Mouse (Mus musculus): ENCODE results near the gene Rps6kl1. TPM values are rescaled to one million over a fixed set of nuclear protein-coding genes. Genes with fewer than 3 reads are reported as not detected.

The Rps6kl1 gene
- polyA plus RNA-seq, 2 experiments = 0.31 to 0.57 TPM

DNA sequence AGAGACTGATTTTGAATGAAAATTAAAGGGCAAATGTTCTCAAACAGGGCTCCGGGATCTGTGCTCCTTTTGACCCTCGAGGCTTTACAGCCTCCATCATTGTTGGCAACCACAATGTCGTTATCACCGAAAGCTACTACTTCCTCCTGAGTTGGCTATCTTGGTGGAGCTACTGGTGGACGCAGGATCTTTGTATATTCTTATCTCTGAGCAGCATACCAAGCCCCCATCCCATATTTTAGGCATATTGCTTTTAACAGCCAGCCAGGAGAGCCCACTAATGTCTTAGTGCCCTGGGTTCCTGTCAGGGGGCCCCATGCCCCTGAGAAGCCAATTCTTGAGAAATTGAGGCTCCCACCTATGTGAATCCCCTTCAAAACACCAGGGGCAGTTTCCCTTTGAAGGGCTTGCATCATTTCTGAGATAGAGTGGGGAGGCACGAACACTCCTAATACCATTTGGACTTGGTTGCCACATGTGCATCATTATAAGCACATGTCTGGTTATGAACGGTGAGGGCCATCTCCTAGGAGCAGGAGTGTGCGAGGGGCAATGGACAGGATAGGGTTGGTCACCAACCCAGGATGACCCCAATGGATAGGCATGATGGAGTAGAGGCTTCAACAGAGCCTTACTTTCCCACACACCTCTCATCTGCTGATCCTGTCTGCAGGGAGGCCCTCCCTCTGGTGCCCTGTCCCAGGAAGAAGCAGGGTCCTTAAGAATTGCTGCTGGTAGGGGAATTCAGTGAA, 16.8 kb downstream of the Rps6kl1 start:
- peaks cover 51% of the 10 kb centered on the region for H3K36me3 ChIP-seq (replicated peaks; ENCODE audit: control insufficient read depth, insufficient read depth, low read depth)
- no peaks in the 10 kb centered on the region for H3K9me3 ChIP-seq (ENCODE audit: control insufficient read depth, low read length)
- no peak overlapping the region for H3K4me3 ChIP-seq (ENCODE audit: insufficient read depth in 1 of 2, low read depth in 2 of 2, low read length in 2 of 2)
- H3K4me1 ChIP-seq (replicated peaks; ENCODE audit: control insufficient read depth in 2 of 2, insufficient read depth in 2 of 2, low read length in 1 of 2) = no peaks in the 10 kb centered on the region
- H3K9ac ChIP-seq (replicated peaks) = no peak overlapping the region
- no peak for DNase-seq (ENCODE audit: low read depth in 3 of 3, low spot score in 3 of 3)
- 0 out of 2 replicates have a peak, but pooled peaks cover 2% of the 10 kb centered on the region for H3K27me3 ChIP-seq (ENCODE audit: control insufficient read depth, insufficient read depth, low read length)
- no peak for ATAC-seq (ENCODE audit: insufficient read depth)
- WGBS (ENCODE audit: insufficient replicate concordance) = 27% methylated on average over 8 of the region's 8 CpGs
- H3K27ac ChIP-seq = no peak overlapping the region
- TF ChIP-seq EP300 (IDR thresholded peaks at IDR 0.05; ENCODE audit: low read depth) (no peak), CTCF (IDR thresholded peaks at IDR 0.05; ENCODE audit: low read depth) (no peak)
- no peak overlapping the region for H3K4me2 ChIP-seq (ENCODE audit: low read depth)

DNA sequence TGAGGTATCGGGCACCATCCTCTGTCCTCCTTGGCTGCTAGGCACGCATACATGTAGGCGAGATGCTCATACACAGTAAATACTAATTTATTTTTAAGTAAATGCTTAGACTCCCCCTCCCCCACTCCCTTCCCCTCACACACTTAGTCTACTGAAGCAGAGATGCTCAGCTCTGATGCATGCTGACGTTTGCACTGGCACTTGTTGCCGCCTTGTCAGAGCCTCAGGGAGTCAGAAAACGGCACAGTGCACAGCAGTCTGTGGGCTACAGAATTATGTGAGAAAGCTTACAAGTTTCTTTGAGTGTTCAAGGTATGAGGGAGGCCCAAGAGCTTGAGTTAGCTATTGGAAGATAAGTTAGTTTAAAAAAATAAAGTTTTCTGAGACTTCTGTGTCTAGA, 19.7 kb downstream of the Rps6kl1 start:
- no peaks in the 10 kb centered on the region for H3K9me3 ChIP-seq (ENCODE audit: control insufficient read depth, low read length)
- 79% methylated on average over 6 of the region's 6 CpGs for WGBS (ENCODE audit: insufficient replicate concordance)
- no peak for ATAC-seq (ENCODE audit: insufficient read depth)
- no peak overlapping the region for H3K4me3 ChIP-seq (ENCODE audit: insufficient read depth in 1 of 2, low read depth in 2 of 2, low read length in 2 of 2)
- H3K4me2 ChIP-seq (ENCODE audit: low read depth) = no peak overlapping the region
- H3K4me1 ChIP-seq (replicated peaks; ENCODE audit: control insufficient read depth in 2 of 2, insufficient read depth in 2 of 2, low read length in 1 of 2) = no peaks in the 10 kb centered on the region; a peak in 1 of 4 replicates
- H3K36me3 ChIP-seq (replicated peaks; ENCODE audit: control insufficient read depth, insufficient read depth, low read depth) = peaks cover 77% of the 10 kb centered on the region
- H3K9ac ChIP-seq (replicated peaks) = no peak overlapping the region
- TF ChIP-seq CTCF (IDR thresholded peaks at IDR 0.05; ENCODE audit: low read depth) (no peak), EP300 (IDR thresholded peaks at IDR 0.05; ENCODE audit: low read depth) (no peak)
- DNase-seq (ENCODE audit: low read depth in 3 of 3, low spot score in 3 of 3) = no peak
- H3K27me3 ChIP-seq (ENCODE audit: control insufficient read depth, insufficient read depth, low read length) = no peaks in the 10 kb centered on the region
- no peak overlapping the region for H3K27ac ChIP-seq

DNA sequence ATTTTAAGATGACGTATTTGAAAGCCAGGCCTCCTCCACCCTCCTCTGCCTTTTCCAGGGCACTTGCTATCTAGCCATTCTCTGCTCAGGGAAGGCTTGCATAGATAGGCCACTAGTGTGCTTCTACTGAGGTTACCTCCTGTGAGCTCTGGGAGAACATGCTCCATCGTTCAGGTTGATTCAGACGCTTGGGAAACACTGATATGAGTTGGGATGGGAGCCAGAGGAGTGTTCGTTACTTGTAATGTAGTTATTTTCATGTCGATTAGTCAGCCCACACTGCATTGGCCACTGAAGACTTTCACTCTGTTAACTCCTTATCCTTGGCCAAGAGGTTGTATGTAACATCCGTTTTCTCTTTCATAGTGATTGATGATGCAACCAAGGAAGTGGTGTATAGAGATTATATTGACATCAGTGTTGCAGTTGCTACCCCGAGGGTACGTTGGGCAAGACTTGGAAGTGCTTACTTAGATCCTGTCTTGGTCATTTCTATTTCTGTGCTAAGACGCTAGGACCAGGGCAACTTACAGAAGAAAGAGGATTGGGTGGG, 21.6 kb downstream of the Rps6kl1 start:
- 84% methylated on average over 9 of the region's 9 CpGs for WGBS (ENCODE audit: insufficient replicate concordance)
- Histone ChIP-seq H3K4me3 (ENCODE audit: insufficient read depth in 1 of 2, low read depth in 2 of 2, low read length in 2 of 2) (no peak overlapping the region), H3K27ac (no peak overlapping the region), H3K4me1 (replicated peaks; ENCODE audit: control insufficient read depth in 2 of 2, insufficient read depth in 2 of 2, low read length in 1 of 2) (no peaks in the 10 kb centered on the region; a peak in 1 of 4 replicates), H3K4me2 (ENCODE audit: low read depth) (no peak overlapping the region), H3K36me3 (replicated peaks; ENCODE audit: control insufficient read depth, insufficient read depth, low read depth) (peaks cover 82% of the 10 kb centered on the region), H3K9ac (replicated peaks) (no peak overlapping the region), H3K27me3 (ENCODE audit: control insufficient read depth, insufficient read depth, low read length) (no peaks in the 10 kb centered on the region), H3K9me3 (ENCODE audit: control insufficient read depth, low read length) (no peaks in the 10 kb centered on the region)
- DNase-seq (ENCODE audit: low read depth in 3 of 3, low spot score in 3 of 3) = no peak
- TF ChIP-seq CTCF (IDR thresholded peaks at IDR 0.05; ENCODE audit: low read depth) (no peak), EP300 (IDR thresholded peaks at IDR 0.05; ENCODE audit: low read depth) (no peak)
- ATAC-seq (ENCODE audit: insufficient read depth) = no peak

DNA sequence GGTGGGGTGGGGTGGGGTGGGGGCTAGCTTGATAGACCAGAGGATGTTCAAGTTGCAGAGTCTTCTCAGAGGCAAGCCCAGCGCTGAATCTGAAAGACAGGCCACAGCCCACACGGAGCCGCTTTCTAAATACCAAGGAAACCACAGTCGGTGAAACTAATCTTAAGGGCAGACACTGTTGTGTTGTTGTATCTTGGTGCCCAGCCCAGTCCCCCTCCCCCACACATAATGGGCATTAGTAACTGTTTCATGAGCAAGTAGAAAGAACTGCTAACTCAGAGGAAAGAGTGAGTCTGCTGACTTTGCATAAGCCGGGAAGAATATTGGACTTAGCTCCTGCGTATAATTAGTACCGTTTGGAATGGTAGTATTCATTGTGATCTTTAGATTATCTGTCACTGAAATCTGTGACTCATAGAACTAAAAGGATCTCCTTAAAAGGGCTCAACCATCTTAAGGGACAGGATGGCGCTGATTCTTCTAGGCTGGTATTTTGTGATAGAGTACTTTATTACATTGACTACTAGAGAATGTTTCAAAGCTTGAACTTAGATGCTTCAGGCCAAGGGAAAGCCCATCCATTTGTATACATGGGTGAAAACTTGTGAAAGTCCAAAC, 24.0 kb downstream of the Rps6kl1 start:
- no peak for TF ChIP-seq CTCF (IDR thresholded peaks at IDR 0.05; ENCODE audit: low read depth)
- no peak overlapping the region for H3K9ac ChIP-seq (replicated peaks)
- WGBS (ENCODE audit: insufficient replicate concordance) = 69% methylated on average over 8 of the region's 8 CpGs
- ATAC-seq (ENCODE audit: insufficient read depth) = no peak
- H3K36me3 ChIP-seq (replicated peaks; ENCODE audit: control insufficient read depth, insufficient read depth, low read depth) = peaks cover 88% of the 10 kb centered on the region
- no peaks in the 10 kb centered on the region; a peak in 1 of 4 replicates for H3K4me1 ChIP-seq (replicated peaks; ENCODE audit: control insufficient read depth in 2 of 2, insufficient read depth in 2 of 2, low read length in 1 of 2)
- no peak overlapping the region for H3K4me2 ChIP-seq (ENCODE audit: low read depth)
- H3K27me3 ChIP-seq (ENCODE audit: control insufficient read depth, insufficient read depth, low read length) = no peaks in the 10 kb centered on the region
- H3K9me3 ChIP-seq (ENCODE audit: control insufficient read depth, low read length) = no peaks in the 10 kb centered on the region
- no peak overlapping the region for H3K27ac ChIP-seq
- H3K4me3 ChIP-seq (ENCODE audit: insufficient read depth in 1 of 2, low read depth in 2 of 2, low read length in 2 of 2) = no peak overlapping the region
- no peak for DNase-seq (ENCODE audit: low read depth in 3 of 3, low spot score in 3 of 3)

DNA sequence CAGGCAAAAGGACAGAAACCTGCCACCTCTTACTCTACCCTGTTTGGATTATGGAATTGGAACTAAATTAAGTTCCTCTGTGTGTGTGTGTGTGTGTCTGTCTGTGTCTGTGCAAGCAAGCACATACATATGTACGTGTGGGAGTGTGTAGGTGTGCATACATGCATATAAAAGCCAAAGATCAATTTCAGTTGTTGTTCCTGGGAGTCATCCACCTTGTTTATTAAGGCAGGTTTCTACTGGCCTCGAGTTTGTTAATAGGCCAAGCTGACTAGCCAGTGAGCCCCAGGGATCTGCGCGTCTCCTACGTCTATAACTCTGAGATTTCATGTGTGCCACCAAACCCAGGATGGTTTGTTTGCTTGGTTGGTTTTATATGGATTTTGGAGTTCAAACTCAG, 26.3 kb downstream of the Rps6kl1 start:
- Histone ChIP-seq H3K4me2 (ENCODE audit: low read depth) (no peak overlapping the region), H3K27ac (no peak overlapping the region), H3K4me3 (ENCODE audit: insufficient read depth in 1 of 2, low read depth in 2 of 2, low read length in 2 of 2) (no peak overlapping the region), H3K27me3 (ENCODE audit: control insufficient read depth, insufficient read depth, low read length) (no peaks in the 10 kb centered on the region), H3K9ac (replicated peaks) (no peak overlapping the region), H3K9me3 (ENCODE audit: control insufficient read depth, low read length) (no peaks in the 10 kb centered on the region), H3K36me3 (replicated peaks; ENCODE audit: control insufficient read depth, insufficient read depth, low read depth) (peaks cover 90% of the 10 kb centered on the region), H3K4me1 (replicated peaks; ENCODE audit: control insufficient read depth in 2 of 2, insufficient read depth in 2 of 2, low read length in 1 of 2) (no peaks in the 10 kb centered on the region; a peak in 1 of 4 replicates)
- TF ChIP-seq EP300 (IDR thresholded peaks at IDR 0.05; ENCODE audit: low read depth) (no peak), CTCF (IDR thresholded peaks at IDR 0.05; ENCODE audit: low read depth) (no peak)
- no peak for DNase-seq (ENCODE audit: low read depth in 3 of 3, low spot score in 3 of 3)
- ATAC-seq (ENCODE audit: insufficient read depth) = no peak
- whole genome bisulfite sequencing (ENCODE audit: insufficient replicate concordance) = 89% methylated on average over 5 of the region's 5 CpGs

Data from liver, embryonic 14.5 days (tissue).